Mouse (Mus musculus): ENCODE data around the gene Mdc1. TPM values are rescaled to one million over a fixed set of nuclear protein-coding genes. Genes with fewer than 3 reads are reported as not detected.
A peak's percentile ranks its signal among the peaks of the same experiment; 100 is the strongest.

The Mdc1 gene
- polyA plus RNA-seq, 1 experiment from 2014 or later: 2.1 TPM

DNA sequence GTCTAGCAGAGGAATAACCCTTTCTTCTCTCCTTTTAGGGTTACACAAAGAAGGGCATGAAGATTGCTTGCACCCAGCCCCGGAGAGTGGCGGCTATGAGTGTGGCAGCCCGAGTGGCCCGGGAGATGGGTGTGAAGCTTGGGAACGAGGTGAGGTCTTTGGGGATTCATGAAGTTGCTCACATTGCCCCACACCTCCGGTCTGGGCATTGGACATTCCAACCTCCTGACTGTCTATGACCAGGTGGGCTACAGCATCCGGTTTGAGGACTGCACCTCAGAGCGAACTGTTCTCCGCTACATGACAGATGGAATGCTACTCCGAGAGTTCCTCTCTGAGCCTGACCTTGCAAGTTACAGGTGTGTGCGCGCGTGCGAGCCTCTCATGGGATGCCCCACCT is 42.5 kb downstream of the Mdc1 start:
- DNase-seq (ENCODE audit: low spot score) (no peak), ATAC-seq (ENCODE audit: low FRiP score, low TSS enrichment) (no peak)
- peaks cover 3% of the 10 kb centered on the region; the same call in 1 of the 2 replicates for H3K4me1 ChIP-seq (replicated peaks; ENCODE audit: control insufficient read depth, insufficient read depth)
- no peak overlapping the region for H3K4me2 ChIP-seq (replicated peaks; ENCODE audit: low read depth)
- no peak overlapping the region for H3K9ac ChIP-seq (ENCODE audit: low read length)
- 93% methylated on average over 14 of the region's 14 CpGs for WGBS
- no peak overlapping the region for H3K4me3 ChIP-seq (ENCODE audit: low read depth, low read length)
- H3K27ac ChIP-seq (replicated peaks): no peak overlapping the region
- H3K9me3 ChIP-seq (ENCODE audit: control insufficient read depth, low read length): no peaks in the 10 kb centered on the region
- TF ChIP-seq CTCF (IDR thresholded peaks at IDR 0.05; ENCODE audit: low read depth) (no peak), EP300 (optimal IDR thresholded peaks at IDR 0.05) (no peak)
- H3K27me3 ChIP-seq (ENCODE audit: control insufficient read depth, insufficient read depth, low read length): no peaks in the 10 kb centered on the region
- peaks cover 28% of the 10 kb centered on the region for H3K36me3 ChIP-seq (ENCODE audit: control insufficient read depth, insufficient read depth, low read length)

- Histone ChIP-seq H3K4me2 (replicated peaks; ENCODE audit: low read depth) (no peak overlapping the region), H3K4me3 (ENCODE audit: low read depth, low read length) (no peak overlapping the region), H3K9me3 (ENCODE audit: control insufficient read depth, low read length) (no peaks in the 10 kb centered on the region), H3K27ac (replicated peaks) (no peak overlapping the region), H3K4me1 (replicated peaks; ENCODE audit: control insufficient read depth, insufficient read depth) (no peaks in the 10 kb centered on the region), H3K27me3 (ENCODE audit: control insufficient read depth, insufficient read depth, low read length) (no peaks in the 10 kb centered on the region), H3K36me3 (ENCODE audit: control insufficient read depth, insufficient read depth, low read length) (peaks cover 37% of the 10 kb centered on the region), H3K9ac (ENCODE audit: low read length) (no peak overlapping the region)
- DNase-seq (ENCODE audit: low spot score) (no peak), ATAC-seq (ENCODE audit: low FRiP score, low TSS enrichment) (no peak)
- no peak for TF ChIP-seq EP300 (optimal IDR thresholded peaks at IDR 0.05)
- no peak for TF ChIP-seq CTCF (IDR thresholded peaks at IDR 0.05; ENCODE audit: low read depth)
- 86% methylated on average over 12 of the region's 17 CpGs for WGBS
Measured at GRCm38 (mm10) chr17:35887725-35888124, 46.4 kb downstream of the Mdc1 start.

DNA sequence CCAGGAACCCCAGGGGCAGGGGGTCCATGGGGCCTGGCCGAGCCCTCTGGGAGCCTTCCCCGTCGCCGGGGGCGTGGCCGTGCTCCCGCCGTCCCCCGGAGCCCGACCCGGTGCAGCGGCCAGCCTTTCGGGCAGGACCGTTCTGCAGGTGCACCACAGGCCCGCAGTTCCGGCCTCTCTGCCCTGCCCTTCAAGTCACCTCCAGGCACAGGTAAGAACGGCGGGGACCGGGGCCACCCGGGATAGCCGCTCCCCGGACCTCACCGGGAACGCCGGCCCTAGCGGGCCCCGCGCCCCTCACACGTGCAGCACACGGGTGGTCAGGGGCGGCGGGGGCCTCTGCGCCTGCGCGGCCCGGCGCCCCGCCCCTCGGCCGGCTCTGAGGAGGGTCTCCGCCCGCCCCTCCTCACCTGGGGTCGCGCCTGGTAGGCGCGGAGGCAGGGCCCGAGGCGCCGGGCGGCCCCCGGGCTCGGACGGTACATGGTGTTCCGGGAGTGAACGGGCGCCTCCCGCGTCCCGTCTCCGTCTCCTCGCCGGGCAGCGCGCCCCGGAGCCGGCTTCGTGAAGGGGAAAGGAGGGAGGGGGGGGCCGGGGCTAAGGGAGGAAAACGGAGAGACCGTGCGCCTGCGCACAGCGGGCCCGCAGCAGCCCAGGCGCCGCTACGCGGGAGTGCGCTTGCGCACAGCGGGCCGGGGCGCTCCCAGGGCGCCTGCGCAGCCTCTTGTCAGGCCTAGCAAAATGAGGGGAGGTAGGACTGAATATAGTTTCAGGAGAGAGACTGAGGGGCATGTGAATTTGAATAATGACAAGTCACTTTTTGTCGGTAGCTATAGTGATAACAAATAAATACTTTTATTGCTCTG is 55.7 kb downstream of the Mdc1 start, which contains the start of gene 2310061I04Rik:
TSS of gene 2310061I04Rik (minus strand) at position 651 of the 863 bp plus-strand sequence.
- peaks cover 7% of the 10 kb centered on the region; the same call in 1 of the 2 replicates for H3K36me3 ChIP-seq (ENCODE audit: control insufficient read depth, insufficient read depth, low read length)
- peak within 1 kb of the TSS; percentile 84 for H3K9ac ChIP-seq (ENCODE audit: low read length)
- peak within 1 kb of the TSS; percentile 99 for H3K4me2 ChIP-seq (replicated peaks; ENCODE audit: low read depth)
- no peaks in the 10 kb centered on the region for H3K27me3 ChIP-seq (ENCODE audit: control insufficient read depth, insufficient read depth, low read length)
- no peak for TF ChIP-seq CTCF (IDR thresholded peaks at IDR 0.05; ENCODE audit: low read depth)
- WGBS: under 1% methylated on average over 68 of the region's 86 CpGs
- H3K4me3 ChIP-seq (ENCODE audit: low read depth, low read length): peak within 1 kb of the TSS; percentile 85
- ATAC-seq (ENCODE audit: low FRiP score, low TSS enrichment): peak; percentile 88
- peak; percentile 94 for DNase-seq (ENCODE audit: low spot score)
- H3K27ac ChIP-seq (replicated peaks): peak within 1 kb of the TSS; percentile 85
- H3K9me3 ChIP-seq (ENCODE audit: control insufficient read depth, low read length): no peaks in the 10 kb centered on the region
- H3K4me1 ChIP-seq (replicated peaks; ENCODE audit: control insufficient read depth, insufficient read depth): no peaks in the 10 kb centered on the region; the same call in 1 of the 2 replicates

DNA sequence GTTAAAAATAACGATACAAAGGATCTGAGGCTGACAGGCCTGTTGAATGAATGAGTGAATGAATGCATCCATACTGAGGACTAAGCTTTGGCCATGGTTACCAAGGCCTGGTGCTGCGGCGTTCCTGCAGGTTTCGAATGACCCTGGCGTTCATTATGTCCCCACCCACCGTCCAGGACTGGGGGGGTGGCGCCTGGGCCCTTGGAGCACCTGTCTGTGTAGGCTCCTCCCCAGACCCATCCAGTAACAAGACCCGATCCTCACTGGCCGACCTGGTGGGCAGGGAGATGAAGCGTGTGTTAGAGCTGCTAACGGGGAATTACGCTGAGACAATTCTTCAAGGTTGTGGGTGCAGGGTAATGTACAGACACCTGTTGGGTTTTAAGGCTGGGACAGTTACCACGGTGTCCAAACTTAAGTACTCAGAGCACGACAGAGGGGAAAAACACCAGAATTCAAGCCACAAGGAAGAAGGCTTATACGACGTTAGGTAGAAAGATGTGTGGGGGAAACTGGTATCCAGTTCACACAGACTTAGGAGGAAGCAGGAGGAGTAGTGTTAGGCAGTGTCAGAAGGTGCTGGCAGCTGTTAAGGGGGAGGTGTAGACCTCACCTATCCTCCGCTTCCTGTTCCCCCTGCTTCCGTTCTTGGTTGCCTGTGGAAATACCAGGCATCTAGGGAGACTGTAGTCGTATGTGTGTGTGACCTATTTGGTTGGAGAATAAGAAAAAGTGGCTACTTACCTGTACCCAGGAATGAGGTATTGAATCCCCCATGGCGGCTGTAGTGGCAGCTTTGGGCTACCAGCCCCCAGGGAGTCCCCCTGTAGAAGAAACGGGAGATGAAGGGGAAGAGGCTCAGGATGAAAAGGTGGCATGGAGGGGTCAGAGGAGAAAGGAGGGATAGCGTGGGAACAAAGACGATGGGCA is 56.6 kb downstream of the Mdc1 start:
- peaks cover 4% of the 10 kb centered on the region; the same call in 1 of the 2 replicates for H3K36me3 ChIP-seq (ENCODE audit: control insufficient read depth, insufficient read depth, low read length)

GRCm38 (mm10) chr17:35900636-35901035 is 59.3 kb downstream of the Mdc1 start:
- no peak for DNase-seq (ENCODE audit: low spot score)
- Histone ChIP-seq H3K9me3 (ENCODE audit: control insufficient read depth, low read length) (no peaks in the 10 kb centered on the region), H3K4me2 (replicated peaks; ENCODE audit: low read depth) (no peak overlapping the region), H3K27me3 (ENCODE audit: control insufficient read depth, insufficient read depth, low read length) (no peaks in the 10 kb centered on the region), H3K36me3 (ENCODE audit: control insufficient read depth, insufficient read depth, low read length) (0 out of 2 replicates have a peak, but pooled peaks cover 3% of the 10 kb centered on the region), H3K4me1 (replicated peaks; ENCODE audit: control insufficient read depth, insufficient read depth) (no peaks in the 10 kb centered on the region; the same call in 1 of the 2 replicates), H3K4me3 (ENCODE audit: low read depth, low read length) (no peak overlapping the region), H3K27ac (replicated peaks) (no peak overlapping the region), H3K9ac (ENCODE audit: low read length) (no peak overlapping the region)
- 87% methylated on average over 3 of the region's 3 CpGs for WGBS
- TF ChIP-seq CTCF (IDR thresholded peaks at IDR 0.05; ENCODE audit: low read depth): no peak
- no peak for TF ChIP-seq EP300 (optimal IDR thresholded peaks at IDR 0.05)
- no peak for ATAC-seq (ENCODE audit: low FRiP score, low TSS enrichment)

More for the DNA sequence above, 56.6 kb downstream of the Mdc1 start:
- Histone ChIP-seq H3K9ac (ENCODE audit: low read length) (peak overlapping the region; percentile 51; the same call in 1 of the 2 replicates), H3K4me3 (ENCODE audit: low read depth, low read length) (no peak overlapping the region), H3K27ac (replicated peaks) (no peak overlapping the region), H3K27me3 (ENCODE audit: control insufficient read depth, insufficient read depth, low read length) (no peaks in the 10 kb centered on the region), H3K4me2 (replicated peaks; ENCODE audit: low read depth) (peak overlapping the region; percentile 99), H3K4me1 (replicated peaks; ENCODE audit: control insufficient read depth, insufficient read depth) (no peaks in the 10 kb centered on the region; the same call in 1 of the 2 replicates), H3K9me3 (ENCODE audit: control insufficient read depth, low read length) (no peaks in the 10 kb centered on the region)
- DNase-seq (ENCODE audit: low spot score) (no peak), ATAC-seq (ENCODE audit: low FRiP score, low TSS enrichment) (peak; percentile 51)
- 36% methylated on average over 23 of the region's 23 CpGs for WGBS
- TF ChIP-seq CTCF (IDR thresholded peaks at IDR 0.05; ENCODE audit: low read depth): no peak
- TF ChIP-seq EP300 (optimal IDR thresholded peaks at IDR 0.05): no peak

All from stomach, postnatal 0 days (tissue).